Mouse (Mus musculus): ENCODE measurements at regions not wholly inside any gene's neighbourhood (a gene's known extent, or its start where the extent isn't known, plus 50 kb on each side); places are given as distances from the start of the nearest gene placed in this dataset.

GRCm38 (mm10) chr16:9270671-9271070 is 440.8 kb downstream of the 1810013L24Rik start:
- TF ChIP-seq CTCF (IDR thresholded peaks at IDR 0.05; ENCODE audit: low read depth, low read length) (no peak), GATA1 (IDR thresholded peaks at IDR 0.05; ENCODE audit: borderline replicate concordance, low read length) (no peak), TAL1 (conservative IDR thresholded peaks at IDR 0.05; ENCODE audit: low read depth, low read length) (no peak), POLR2AphosphoS5 (IDR thresholded peaks at IDR 0.05; ENCODE audit: insufficient replicate concordance, low read depth, low read length) (no peak), GATA2 (IDR thresholded peaks at IDR 0.05; ENCODE audit: borderline replicate concordance, low read depth, low read length) (no peak)
